Mouse (Mus musculus): ENCODE data around the gene Prpf40b. TPM values are rescaled to one million over a fixed set of nuclear protein-coding genes. Genes with fewer than 3 reads are reported as not detected.

Gene Prpf40b
- total and polyA plus RNA-seq, 2 experiments from 2014 or later = 97.9 to 107 TPM

DNA sequence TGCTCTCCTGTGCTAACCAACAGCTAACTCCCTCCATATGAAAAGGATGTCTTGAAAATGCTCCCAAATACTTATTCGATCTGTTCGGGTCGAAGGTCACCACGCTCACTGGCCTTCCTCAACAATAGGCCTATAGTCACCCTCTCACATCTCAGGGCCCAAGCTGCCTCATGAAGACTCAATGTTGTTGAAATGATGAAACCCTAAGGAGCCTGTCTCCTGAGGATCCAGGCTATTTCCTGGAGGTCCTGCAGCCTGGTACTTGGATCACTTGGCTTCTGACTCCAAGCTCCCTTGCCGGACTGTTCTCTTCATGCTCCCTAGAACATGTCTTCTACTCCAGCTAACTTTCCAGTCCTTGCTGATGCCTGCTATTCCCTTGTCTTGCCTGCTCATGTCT lies 36.5 kb downstream of the Prpf40b start:
- H3K9me3 ChIP-seq (ENCODE audit: low read length) = no peaks in the 10 kb centered on the region
- no peak for ATAC-seq (ENCODE audit: low FRiP score)
- no peak for DNase-seq (ENCODE audit: low spot score)
- H3K27ac ChIP-seq (ENCODE audit: low read depth, low read length) = no peak overlapping the region
- H3K4me2 ChIP-seq (ENCODE audit: low read depth, low read length, poor library complexity, severe bottlenecking) = no peak overlapping the region
- 54% methylated on average over 5 of the region's 5 CpGs for WGBS
- H3K9ac ChIP-seq (replicated peaks; ENCODE audit: low read length, poor library complexity, severe bottlenecking) = no peak overlapping the region
- peaks cover 13% of the 10 kb centered on the region; the same call in 1 of the 2 replicates for H3K36me3 ChIP-seq (ENCODE audit: insufficient read depth, low read length)
- no peak overlapping the region for H3K4me3 ChIP-seq (ENCODE audit: low read depth, low read length)
- H3K4me1 ChIP-seq (ENCODE audit: insufficient read depth, low read length) = no peaks in the 10 kb centered on the region
- no peak for TF ChIP-seq CTCF (IDR thresholded peaks at IDR 0.05)
- no peaks in the 10 kb centered on the region for H3K27me3 ChIP-seq (ENCODE audit: insufficient read depth, low read length)

DNA sequence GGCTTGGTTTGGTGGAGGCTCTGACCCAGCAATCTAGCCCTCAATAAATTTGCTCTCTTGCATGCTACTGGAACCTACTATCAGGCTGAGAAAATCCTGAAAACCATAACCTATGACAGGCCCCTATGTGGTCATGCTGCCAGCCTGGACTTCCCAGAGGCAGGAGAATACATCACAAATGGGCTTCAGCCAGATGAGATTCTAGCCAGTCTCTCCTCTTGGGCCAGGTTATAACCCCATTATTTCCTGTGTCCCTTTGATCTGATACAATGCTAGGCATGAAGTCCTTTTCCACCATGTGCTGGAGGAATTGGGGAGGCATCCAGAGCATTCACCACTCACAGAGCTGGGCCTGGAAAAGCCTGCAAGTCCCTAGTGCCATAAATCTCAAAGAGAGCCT lies 37.2 kb downstream of the Prpf40b start:
- Histone ChIP-seq H3K27me3 (ENCODE audit: insufficient read depth, low read length) (no peaks in the 10 kb centered on the region), H3K4me2 (ENCODE audit: low read depth, low read length, poor library complexity, severe bottlenecking) (no peak overlapping the region), H3K9ac (replicated peaks; ENCODE audit: low read length, poor library complexity, severe bottlenecking) (no peak overlapping the region), H3K4me3 (ENCODE audit: low read depth, low read length) (no peak overlapping the region), H3K36me3 (ENCODE audit: insufficient read depth, low read length) (peaks cover 11% of the 10 kb centered on the region; the same call in 1 of the 2 replicates), H3K9me3 (ENCODE audit: low read length) (no peaks in the 10 kb centered on the region), H3K4me1 (ENCODE audit: insufficient read depth, low read length) (no peaks in the 10 kb centered on the region), H3K27ac (ENCODE audit: low read depth, low read length) (no peak overlapping the region)
- no peak for TF ChIP-seq CTCF (IDR thresholded peaks at IDR 0.05)
- no peak for ATAC-seq (ENCODE audit: low FRiP score)
- DNase-seq (ENCODE audit: low spot score) = no peak

DNA sequence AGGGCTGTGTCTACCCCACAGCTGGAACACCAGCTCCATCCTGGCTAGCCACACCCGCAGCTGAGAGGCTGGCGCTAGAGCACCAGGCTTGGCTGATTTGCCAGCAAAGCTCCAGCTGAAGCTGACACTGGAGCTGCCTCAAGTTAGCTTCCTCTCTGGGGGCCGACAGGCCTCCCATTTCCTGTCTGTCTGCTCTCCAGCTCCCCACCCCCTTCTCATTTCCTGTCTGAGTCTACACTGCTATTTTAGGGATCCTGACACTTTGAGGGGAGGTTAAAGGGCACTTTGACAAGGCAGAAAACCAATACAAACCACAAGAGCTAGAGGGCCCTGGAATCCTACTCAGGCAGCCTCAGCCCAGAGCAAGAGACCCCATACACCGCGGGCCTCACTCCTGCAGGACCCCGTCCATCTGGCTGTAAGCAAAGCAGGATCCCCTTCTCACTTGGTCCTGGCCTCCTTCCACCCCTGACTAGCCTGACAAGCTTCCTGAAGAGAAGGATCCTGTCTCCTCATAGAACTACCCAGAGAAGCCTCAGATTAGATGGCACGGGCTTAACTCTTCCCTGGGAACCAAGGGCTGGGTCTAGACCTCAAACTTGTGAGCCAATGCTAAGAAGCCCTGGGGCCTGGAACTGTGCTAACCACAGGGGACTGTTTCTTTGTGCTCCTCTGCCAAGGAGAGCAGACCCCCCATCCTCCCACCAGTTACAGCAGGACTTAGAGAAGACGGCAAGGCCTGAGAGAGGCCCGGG lies 38.2 kb downstream of the Prpf40b start:
- peak; percentile 54 for DNase-seq (ENCODE audit: low spot score)
- no peak; the same call in 1 of the 2 replicates for TF ChIP-seq CTCF (IDR thresholded peaks at IDR 0.05)
- peak; percentile 23; the same call in 1 of the 2 replicates for ATAC-seq (ENCODE audit: low FRiP score)
- Histone ChIP-seq H3K36me3 (ENCODE audit: insufficient read depth, low read length) (peaks cover 2% of the 10 kb centered on the region; the same call in 1 of the 2 replicates), H3K27ac (ENCODE audit: low read depth, low read length) (peak overlapping the region; percentile 63), H3K9ac (replicated peaks; ENCODE audit: low read length, poor library complexity, severe bottlenecking) (no peak overlapping the region), H3K4me1 (ENCODE audit: insufficient read depth, low read length) (no peaks in the 10 kb centered on the region), H3K4me2 (ENCODE audit: low read depth, low read length, poor library complexity, severe bottlenecking) (no peak overlapping the region), H3K9me3 (ENCODE audit: low read length) (no peaks in the 10 kb centered on the region), H3K4me3 (ENCODE audit: low read depth, low read length) (no peak overlapping the region), H3K27me3 (ENCODE audit: insufficient read depth, low read length) (no peaks in the 10 kb centered on the region)
- WGBS = 63% methylated on average over 9 of the region's 9 CpGs

DNA sequence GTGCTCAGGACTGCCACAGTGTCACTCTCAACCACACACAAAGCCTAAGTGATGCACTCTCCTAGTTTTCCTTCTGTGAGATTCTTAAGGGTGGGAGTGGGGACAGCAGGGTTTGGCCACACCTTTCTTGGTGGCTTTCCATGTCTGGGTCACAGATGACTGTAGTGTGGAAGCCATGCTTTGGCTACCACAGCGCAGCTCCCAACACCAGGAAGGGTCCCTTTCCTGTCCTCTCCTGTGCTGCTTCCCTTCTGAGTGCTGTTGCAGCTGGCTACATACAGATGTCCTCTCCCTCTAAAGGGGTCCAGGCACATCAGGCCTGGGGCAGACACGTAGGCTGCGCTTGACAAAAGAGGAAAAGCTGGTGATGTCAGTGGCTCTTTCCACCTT lies 38.8 kb downstream of the Prpf40b start:
- DNase-seq (ENCODE audit: low spot score) = no peak
- H3K4me2 ChIP-seq (ENCODE audit: low read depth, low read length, poor library complexity, severe bottlenecking) = no peak overlapping the region
- no peak for TF ChIP-seq CTCF (IDR thresholded peaks at IDR 0.05)
- no peaks in the 10 kb centered on the region for H3K4me1 ChIP-seq (ENCODE audit: insufficient read depth, low read length)
- WGBS = 88% methylated on average over 3 of the region's 3 CpGs
- H3K36me3 ChIP-seq (ENCODE audit: insufficient read depth, low read length) = no peaks in the 10 kb centered on the region; the same call in 1 of the 2 replicates
- H3K9ac ChIP-seq (replicated peaks; ENCODE audit: low read length, poor library complexity, severe bottlenecking) = no peak overlapping the region
- ATAC-seq (ENCODE audit: low FRiP score) = no peak
- H3K27ac ChIP-seq (ENCODE audit: low read depth, low read length) = peak overlapping the region; percentile 63
- H3K27me3 ChIP-seq (ENCODE audit: insufficient read depth, low read length) = no peaks in the 10 kb centered on the region
- H3K9me3 ChIP-seq (ENCODE audit: low read length) = no peaks in the 10 kb centered on the region
- no peak overlapping the region for H3K4me3 ChIP-seq (ENCODE audit: low read depth, low read length)

DNA sequence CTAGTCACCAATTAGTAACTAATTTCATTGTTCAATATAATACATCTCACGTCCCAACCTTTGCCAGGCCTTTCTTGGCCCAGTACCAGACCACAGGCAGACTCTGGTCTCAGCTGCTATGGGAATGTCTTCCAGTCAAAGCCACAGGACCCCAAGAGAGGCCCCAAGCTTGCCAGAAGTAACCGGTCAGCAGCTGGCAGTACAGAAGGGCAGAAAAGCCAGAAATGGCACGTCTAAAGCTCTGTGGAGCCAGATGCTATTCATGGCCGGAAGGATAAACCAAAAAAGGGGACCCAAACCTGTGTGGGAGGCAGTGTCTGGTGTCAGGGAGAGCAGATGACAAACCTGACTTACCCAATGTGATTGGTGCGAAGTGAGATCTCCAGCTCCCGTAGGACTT lies 39.6 kb downstream of the Prpf40b start:
- 70% methylated on average over 6 of the region's 6 CpGs for WGBS
- no peak overlapping the region for H3K4me2 ChIP-seq (ENCODE audit: low read depth, low read length, poor library complexity, severe bottlenecking)
- no peak overlapping the region for H3K4me3 ChIP-seq (ENCODE audit: low read depth, low read length)
- no peak overlapping the region for H3K9ac ChIP-seq (replicated peaks; ENCODE audit: low read length, poor library complexity, severe bottlenecking)
- H3K9me3 ChIP-seq (ENCODE audit: low read length) = no peaks in the 10 kb centered on the region
- ATAC-seq (ENCODE audit: low FRiP score) = no peak
- no peak for TF ChIP-seq CTCF (IDR thresholded peaks at IDR 0.05)
- peak overlapping the region; percentile 63; the same call in 1 of the 2 replicates for H3K27ac ChIP-seq (ENCODE audit: low read depth, low read length)
- no peaks in the 10 kb centered on the region for H3K4me1 ChIP-seq (ENCODE audit: insufficient read depth, low read length)
- peak; percentile 73 for DNase-seq (ENCODE audit: low spot score)
- no peaks in the 10 kb centered on the region for H3K36me3 ChIP-seq (ENCODE audit: insufficient read depth, low read length)
- no peaks in the 10 kb centered on the region for H3K27me3 ChIP-seq (ENCODE audit: insufficient read depth, low read length)

DNA sequence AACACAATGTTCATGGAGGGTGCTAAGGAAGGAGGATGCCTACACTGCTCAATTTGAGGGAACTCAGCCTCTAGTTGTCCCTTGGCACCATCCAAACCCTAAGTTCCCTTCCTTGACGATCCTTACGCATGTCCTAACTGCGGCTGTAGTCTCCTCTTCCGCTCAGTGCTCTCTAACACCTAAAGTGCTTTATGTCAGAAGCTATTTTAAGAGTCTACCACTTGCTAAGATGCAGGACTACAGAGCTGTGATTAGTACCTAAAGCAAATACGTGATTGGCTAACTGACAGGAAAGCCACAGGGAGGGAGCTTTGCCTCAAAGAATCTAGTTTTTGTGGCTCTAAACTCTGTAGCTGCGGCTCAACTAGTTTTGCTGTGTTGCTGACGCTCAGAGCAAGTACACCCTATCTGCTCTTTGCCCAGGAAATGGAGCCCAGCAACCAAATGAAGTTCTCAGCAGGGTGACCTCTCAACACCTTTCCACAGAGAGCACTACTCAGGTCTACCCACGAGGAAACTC lies 41.0 kb downstream of the Prpf40b start:
- no peak for DNase-seq (ENCODE audit: low spot score)
- no peaks in the 10 kb centered on the region for H3K36me3 ChIP-seq (ENCODE audit: insufficient read depth, low read length)
- H3K27me3 ChIP-seq (ENCODE audit: insufficient read depth, low read length) = no peaks in the 10 kb centered on the region
- 83% methylated on average over 8 of the region's 8 CpGs for whole genome bisulfite sequencing
- H3K4me1 ChIP-seq (ENCODE audit: insufficient read depth, low read length) = no peaks in the 10 kb centered on the region
- H3K9me3 ChIP-seq (ENCODE audit: low read length) = no peaks in the 10 kb centered on the region
- no peak for TF ChIP-seq CTCF (IDR thresholded peaks at IDR 0.05)
- H3K9ac ChIP-seq (replicated peaks; ENCODE audit: low read length, poor library complexity, severe bottlenecking) = no peak overlapping the region
- ATAC-seq (ENCODE audit: low FRiP score) = no peak
- H3K4me2 ChIP-seq (ENCODE audit: low read depth, low read length, poor library complexity, severe bottlenecking) = no peak overlapping the region
- H3K27ac ChIP-seq (ENCODE audit: low read depth, low read length) = no peak overlapping the region
- no peak overlapping the region for H3K4me3 ChIP-seq (ENCODE audit: low read depth, low read length)

Measured in midbrain, postnatal 0 days (tissue).